Mouse (Mus musculus): Measurements from ENCODE around the gene Tubb4a. TPM values are rescaled to one million over a fixed set of nuclear protein-coding genes. Genes with fewer than 3 reads are reported as not detected.

Gene Tubb4a
- polyA plus RNA-seq, 1 experiment from 2014 or later: 9.4 TPM

GRCm38 (mm10) chr17:57076916-57077315, 10.7 kb downstream of the Tubb4a start:
- no peak for ATAC-seq (ENCODE audit: insufficient number of reproducible peaks, low FRiP score)
- H3K27me3 ChIP-seq (replicated peaks): peaks cover 22% of the 10 kb centered on the region
- no peak overlapping the region for H3K27ac ChIP-seq (ENCODE audit: poor library complexity, severe bottlenecking)
- WGBS: 43% methylated on average over 3 of the region's 3 CpGs
- H3K9ac ChIP-seq: no peak overlapping the region
- no peak overlapping the region for H3K4me2 ChIP-seq
- no peaks in the 10 kb centered on the region for H3K9me3 ChIP-seq (replicated peaks)
- H3K4me3 ChIP-seq: no peak overlapping the region
- peaks cover 6% of the 10 kb centered on the region; the same call in 1 of the 2 replicates for H3K4me1 ChIP-seq (replicated peaks)
- H3K36me3 ChIP-seq: no peaks in the 10 kb centered on the region

- H3K27ac ChIP-seq (ENCODE audit: poor library complexity, severe bottlenecking): no peak overlapping the region
- peaks cover 67% of the 10 kb centered on the region for H3K27me3 ChIP-seq (replicated peaks)
- 0 out of 2 replicates have a peak overlapping the region, but pooled peaks have one; percentile 8 for H3K4me2 ChIP-seq
- ATAC-seq (ENCODE audit: insufficient number of reproducible peaks, low FRiP score): 0 out of 2 replicates have a peak, but pooled peaks have one; percentile 37
- WGBS: 3% methylated on average over 11 of the region's 11 CpGs
- H3K9me3 ChIP-seq (replicated peaks): no peaks in the 10 kb centered on the region
- no peak overlapping the region for H3K9ac ChIP-seq
- no peak overlapping the region for H3K4me3 ChIP-seq
- no peaks in the 10 kb centered on the region for H3K4me1 ChIP-seq (replicated peaks)
- no peaks in the 10 kb centered on the region for H3K36me3 ChIP-seq
Observed at GRCm38 (mm10) chr17:57070699-57071098, 16.9 kb downstream of the Tubb4a start.

- 18% methylated on average over 9 of the region's 9 CpGs for WGBS
- no peaks in the 10 kb centered on the region for H3K4me1 ChIP-seq (replicated peaks)
- H3K36me3 ChIP-seq: no peaks in the 10 kb centered on the region
- H3K27ac ChIP-seq (ENCODE audit: poor library complexity, severe bottlenecking): no peak overlapping the region
- H3K4me3 ChIP-seq: no peak overlapping the region
- H3K9ac ChIP-seq: no peak overlapping the region
- no peaks in the 10 kb centered on the region for H3K9me3 ChIP-seq (replicated peaks)
- no peak overlapping the region for H3K4me2 ChIP-seq
- no peak for ATAC-seq (ENCODE audit: insufficient number of reproducible peaks, low FRiP score)
- peaks cover 71% of the 10 kb centered on the region for H3K27me3 ChIP-seq (replicated peaks)
Observed at GRCm38 (mm10) chr17:57070272-57070671, 17.3 kb downstream of the Tubb4a start.

DNA sequence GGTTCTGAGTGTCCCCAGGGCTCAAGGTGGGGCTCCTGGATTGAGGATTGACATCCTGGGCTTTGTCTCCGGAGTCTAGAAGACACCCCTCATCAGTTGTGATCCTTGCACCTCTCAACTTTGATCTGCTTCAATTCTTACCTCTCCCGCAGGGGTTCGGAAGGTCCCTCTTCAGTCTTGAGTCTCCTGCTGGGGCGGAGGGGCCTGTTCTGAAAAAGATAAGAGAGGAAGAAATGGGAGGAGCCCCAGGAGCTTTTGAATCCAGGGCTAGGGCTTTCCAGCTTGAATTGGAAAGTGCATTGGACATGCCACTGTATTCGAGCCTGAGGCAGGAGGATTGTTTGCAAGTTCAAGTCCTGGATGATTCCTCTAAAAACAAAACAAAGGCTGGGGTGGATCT, 20.7 kb downstream of the Tubb4a start:
- H3K9ac ChIP-seq: no peak overlapping the region
- no peaks in the 10 kb centered on the region for H3K36me3 ChIP-seq
- 32% methylated on average over 5 of the region's 5 CpGs for WGBS
- H3K9me3 ChIP-seq (replicated peaks): no peaks in the 10 kb centered on the region
- H3K4me3 ChIP-seq: no peak overlapping the region
- no peak for ATAC-seq (ENCODE audit: insufficient number of reproducible peaks, low FRiP score)
- H3K4me1 ChIP-seq (replicated peaks): peaks cover 8% of the 10 kb centered on the region
- H3K27me3 ChIP-seq (replicated peaks): peaks cover 84% of the 10 kb centered on the region
- no peak overlapping the region for H3K27ac ChIP-seq (ENCODE audit: poor library complexity, severe bottlenecking)
- no peak overlapping the region for H3K4me2 ChIP-seq

DNA sequence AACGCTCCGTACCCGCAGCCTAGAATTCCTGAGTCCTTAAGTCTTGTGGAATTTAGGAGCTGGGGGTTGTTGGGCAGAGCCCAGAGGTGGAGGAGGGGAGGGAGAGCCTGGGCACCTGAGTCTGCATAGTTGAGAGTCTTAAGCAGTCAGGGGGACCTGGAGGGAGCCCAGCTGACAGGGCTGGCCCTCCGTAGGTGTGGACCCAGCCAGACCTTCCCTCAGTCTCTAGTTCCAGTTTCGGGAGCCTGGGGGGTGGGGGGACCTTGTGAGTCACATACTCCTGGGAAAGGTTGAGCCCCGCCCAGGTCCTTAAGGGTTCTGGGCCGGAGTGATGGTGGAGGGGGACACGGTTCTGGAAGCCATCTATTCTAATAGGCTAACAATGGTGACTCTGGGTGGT, 24.6 kb downstream of the Tubb4a start:
- ATAC-seq (ENCODE audit: insufficient number of reproducible peaks, low FRiP score): no peak
- 11% methylated on average over 8 of the region's 8 CpGs for WGBS
- H3K27ac ChIP-seq (ENCODE audit: poor library complexity, severe bottlenecking): no peak overlapping the region
- H3K4me3 ChIP-seq: no peak overlapping the region
- H3K36me3 ChIP-seq: no peaks in the 10 kb centered on the region
- no peaks in the 10 kb centered on the region for H3K9me3 ChIP-seq (replicated peaks)
- H3K4me2 ChIP-seq: no peak overlapping the region; the same call in 1 of the 2 replicates
- H3K4me1 ChIP-seq (replicated peaks): peaks cover 26% of the 10 kb centered on the region
- H3K27me3 ChIP-seq (replicated peaks): peaks cover 66% of the 10 kb centered on the region
- no peak overlapping the region for H3K9ac ChIP-seq

- Histone ChIP-seq H3K9ac (peak overlapping the region; percentile 3; the same call in 1 of the 2 replicates), H3K36me3 (no peaks in the 10 kb centered on the region), H3K9me3 (replicated peaks) (no peaks in the 10 kb centered on the region), H3K4me3 (peak overlapping the region; percentile 42), H3K27ac (ENCODE audit: poor library complexity, severe bottlenecking) (no peak overlapping the region), H3K4me2 (peak overlapping the region; percentile 69), H3K4me1 (replicated peaks) (peaks cover 30% of the 10 kb centered on the region), H3K27me3 (replicated peaks) (peaks cover 61% of the 10 kb centered on the region)
- ATAC-seq (ENCODE audit: insufficient number of reproducible peaks, low FRiP score): no peak
- 1% methylated on average over 22 of the region's 22 CpGs for WGBS
Observed at GRCm38 (mm10) chr17:57062548-57062947, 25.0 kb downstream of the Tubb4a start.

DNA sequence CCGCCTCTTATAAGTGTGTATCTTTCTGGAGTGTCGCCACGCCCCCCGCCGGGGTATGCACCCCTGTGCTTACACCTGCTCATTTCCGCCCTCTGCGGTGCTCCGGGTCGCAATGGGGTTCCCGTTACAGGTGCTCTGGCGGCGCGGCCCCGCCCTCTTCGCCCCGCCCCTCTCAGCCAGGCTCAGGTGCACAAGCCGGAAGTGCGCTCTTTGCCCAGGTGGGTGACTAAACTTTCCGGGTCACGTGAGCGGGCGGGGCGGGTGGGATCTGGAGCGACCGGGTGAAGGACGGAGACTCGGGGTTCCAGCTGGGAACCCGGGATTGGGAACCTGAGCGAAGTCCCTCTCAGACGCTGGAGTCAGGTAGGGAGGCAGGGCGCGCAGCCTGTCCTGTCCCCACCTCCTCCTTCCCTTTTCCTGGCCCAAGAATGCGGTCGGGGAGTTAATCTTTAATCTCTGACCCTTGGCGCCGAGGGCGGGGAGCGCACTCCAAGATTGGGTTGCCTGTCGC, 25.5 kb downstream of the Tubb4a start:
- peaks cover 57% of the 10 kb centered on the region for H3K27me3 ChIP-seq (replicated peaks)
- H3K9me3 ChIP-seq (replicated peaks): no peaks in the 10 kb centered on the region
- H3K4me3 ChIP-seq: peak overlapping the region; percentile 42
- no peak overlapping the region for H3K27ac ChIP-seq (ENCODE audit: poor library complexity, severe bottlenecking)
- 2% methylated on average over 37 of the region's 39 CpGs for WGBS
- H3K4me1 ChIP-seq (replicated peaks): peaks cover 30% of the 10 kb centered on the region
- H3K36me3 ChIP-seq: 0 out of 2 replicates have a peak, but pooled peaks cover 2% of the 10 kb centered on the region
- peak overlapping the region; percentile 3; the same call in 1 of the 2 replicates for H3K9ac ChIP-seq
- no peak for ATAC-seq (ENCODE audit: insufficient number of reproducible peaks, low FRiP score)
- peak overlapping the region; percentile 69 for H3K4me2 ChIP-seq

GRCm38 (mm10) chr17:57061069-57061468, 26.5 kb downstream of the Tubb4a start:
- Histone ChIP-seq H3K4me3 (peak overlapping the region; percentile 92; the same call in 1 of the 2 replicates), H3K27ac (ENCODE audit: poor library complexity, severe bottlenecking) (no peak overlapping the region), H3K27me3 (replicated peaks) (peaks cover 49% of the 10 kb centered on the region), H3K9ac (no peak overlapping the region), H3K4me1 (replicated peaks) (peaks cover 30% of the 10 kb centered on the region), H3K36me3 (0 out of 2 replicates have a peak, but pooled peaks cover 2% of the 10 kb centered on the region), H3K4me2 (peak overlapping the region; percentile 88), H3K9me3 (replicated peaks) (no peaks in the 10 kb centered on the region)
- no peak for ATAC-seq (ENCODE audit: insufficient number of reproducible peaks, low FRiP score)
- 31% methylated on average over 10 of the region's 10 CpGs for WGBS

- peak; percentile 86 for ATAC-seq (ENCODE audit: insufficient number of reproducible peaks, low FRiP score)
- Histone ChIP-seq H3K9ac (0 out of 2 replicates have a peak overlapping the region, but pooled peaks have one; percentile 90), H3K27ac (ENCODE audit: poor library complexity, severe bottlenecking) (0 out of 2 replicates have a peak overlapping the region, but pooled peaks have one; percentile 14), H3K9me3 (replicated peaks) (no peaks in the 10 kb centered on the region), H3K4me2 (peak overlapping the region; percentile 88), H3K4me3 (peak overlapping the region; percentile 92), H3K4me1 (replicated peaks) (peaks cover 30% of the 10 kb centered on the region), H3K36me3 (peaks cover 8% of the 10 kb centered on the region; the same call in 1 of the 2 replicates), H3K27me3 (replicated peaks) (peaks cover 42% of the 10 kb centered on the region)
- WGBS: under 1% methylated on average over 44 of the region's 44 CpGs
Observed at GRCm38 (mm10) chr17:57060231-57060801, 27.3 kb downstream of the Tubb4a start.

GRCm38 (mm10) chr17:57059486-57059977, 28.1 kb downstream of the Tubb4a start, which contains the start of gene Slc25a23:
Slc25a23 (minus strand) TSS chr17:57059863.
- Histone ChIP-seq H3K4me2 (peak within 1 kb of the TSS; percentile 88), H3K27ac (ENCODE audit: poor library complexity, severe bottlenecking) (peak within 1 kb of the TSS; percentile 40; the same call in 1 of the 2 replicates), H3K4me3 (peak within 1 kb of the TSS; percentile 92), H3K27me3 (replicated peaks) (peaks cover 34% of the 10 kb centered on the region), H3K36me3 (peaks cover 15% of the 10 kb centered on the region), H3K4me1 (replicated peaks) (peaks cover 30% of the 10 kb centered on the region), H3K9ac (peak within 1 kb of the TSS; percentile 90), H3K9me3 (replicated peaks) (no peaks in the 10 kb centered on the region)
- ATAC-seq (ENCODE audit: insufficient number of reproducible peaks, low FRiP score): peak; percentile 69
- WGBS: under 1% methylated on average over 31 of the region's 45 CpGs

DNA sequence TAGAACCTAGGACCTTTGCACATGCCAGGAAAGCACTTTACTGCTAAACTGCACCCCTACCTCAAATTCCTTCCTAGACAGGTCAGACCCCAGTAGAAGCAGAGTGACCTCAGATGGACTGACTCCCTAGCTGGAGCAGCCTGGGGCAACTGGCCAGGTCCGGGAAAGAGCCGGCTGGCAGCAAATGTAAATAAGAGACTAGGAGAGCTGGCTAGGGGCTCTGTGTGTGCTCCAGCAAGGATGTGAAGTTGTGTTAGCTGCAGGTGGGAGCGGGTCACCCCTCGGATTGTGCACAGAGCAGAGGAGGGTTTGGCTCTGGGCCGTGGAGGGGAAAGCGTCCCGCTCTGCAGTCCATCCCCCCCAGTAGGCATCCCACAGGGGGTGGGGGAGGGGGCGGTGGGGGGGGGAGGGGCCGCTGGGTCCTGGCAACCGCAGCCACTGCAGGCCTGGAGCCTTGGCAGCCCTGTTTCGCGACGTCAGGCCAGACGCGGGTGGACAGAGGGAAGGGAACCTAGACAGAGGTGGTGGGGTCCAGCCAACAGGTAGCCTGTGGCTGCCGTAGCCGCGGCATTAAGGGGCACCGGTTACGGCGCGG, 28.6 kb downstream of the Tubb4a start, which contains the start of gene Crb3:
Gene Crb3 (plus strand): TSS at position 215 of the 595 bp plus-strand sequence.
- Histone ChIP-seq H3K27me3 (replicated peaks) (peaks cover 29% of the 10 kb centered on the region), H3K4me3 (peak within 1 kb of the TSS; percentile 92), H3K4me1 (replicated peaks) (peaks cover 30% of the 10 kb centered on the region), H3K9me3 (replicated peaks) (no peaks in the 10 kb centered on the region), H3K9ac (peak within 1 kb of the TSS; percentile 90), H3K36me3 (peaks cover 21% of the 10 kb centered on the region), H3K4me2 (peak within 1 kb of the TSS; percentile 88), H3K27ac (ENCODE audit: poor library complexity, severe bottlenecking) (peak within 1 kb of the TSS; percentile 40; the same call in 1 of the 2 replicates)
- 8% methylated on average over 5 of the region's 22 CpGs for WGBS
- peak; percentile 3; the same call in 1 of the 2 replicates for ATAC-seq (ENCODE audit: insufficient number of reproducible peaks, low FRiP score)

Data from heart, embryonic 12.5 days (tissue).